26 mouse cellular contexts compared by ENCODE assay signal in the genomic region with DNA sequence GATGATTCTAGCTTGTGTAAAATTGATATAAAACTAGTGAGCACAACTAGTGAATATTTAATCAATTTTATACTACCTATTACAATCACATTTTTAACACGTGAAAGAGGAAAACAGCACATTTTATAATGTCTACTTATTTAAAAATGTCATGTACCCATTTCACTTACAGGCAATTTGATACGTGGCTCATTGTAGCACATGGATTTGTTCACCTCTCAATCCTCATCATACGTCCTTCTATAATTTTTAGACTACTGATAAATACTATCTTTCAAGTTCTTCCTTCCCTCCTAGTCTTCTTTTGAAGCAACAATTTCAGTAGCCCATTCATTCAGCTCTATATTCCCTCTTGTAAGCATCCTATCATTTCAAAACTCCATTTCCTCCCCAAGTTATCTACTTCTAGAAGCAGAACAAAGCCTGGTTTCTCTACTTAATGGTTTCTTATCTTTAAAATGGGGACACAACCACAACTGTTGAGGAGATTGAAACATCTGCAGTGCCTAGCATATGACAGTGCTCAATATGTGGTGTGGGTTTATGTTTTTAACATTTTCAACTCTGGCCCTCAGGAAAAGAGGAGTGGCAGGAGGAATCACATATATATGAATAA. TPM values are rescaled to one million over a fixed set of nuclear protein-coding genes. Genes with fewer than 3 reads are reported as not detected.
DNase-seq lines count a peak whose midpoint lies in the region; ATAC-seq and TF ChIP-seq lines count a peak whose summit lies in the region.
"Had no signal": no experiment of that assay in that cellular context is flagged by ENCODE, and none has a peak within 500 bp of the region (broad histone marks: within the 10 kb centered on the region; RNA-seq: fewer than 3 reads in every experiment).

No protein-coding gene starts in this region.

- no peaks in the 10 kb centered on the region for H3K9me3 ChIP-seq in liver, embryonic 12.5 days (replicated peaks)
- H3K9me3 ChIP-seq in liver, embryonic 14.5 days (ENCODE audit: control insufficient read depth, low read length) = no peaks in the 10 kb centered on the region
- H3K9me3 ChIP-seq: embryonic facial prominence, embryonic 10.5 days; embryonic facial prominence, embryonic 12.5 days; forebrain, embryonic 13.5 days; forebrain, embryonic 15.5 days; G1E had no signal

- no peaks in the 10 kb centered on the region for H3K4me1 ChIP-seq in liver, embryonic 12.5 days
- H3K4me1 ChIP-seq in liver, embryonic 14.5 days (replicated peaks; ENCODE audit: control insufficient read depth in 2 of 2, insufficient read depth in 2 of 2, low read length in 1 of 2) = no peaks in the 10 kb centered on the region
- H3K4me1 ChIP-seq: embryonic facial prominence, embryonic 10.5 days; embryonic facial prominence, embryonic 12.5 days; forebrain, embryonic 13.5 days; forebrain, embryonic 15.5 days had no signal

- H3K36me3 ChIP-seq in liver, embryonic 12.5 days = no peaks in the 10 kb centered on the region
- no peaks in the 10 kb centered on the region for H3K36me3 ChIP-seq in liver, embryonic 14.5 days (replicated peaks; ENCODE audit: control insufficient read depth, insufficient read depth, low read depth)
- H3K36me3 ChIP-seq: embryonic facial prominence, embryonic 10.5 days; embryonic facial prominence, embryonic 12.5 days; forebrain, embryonic 15.5 days; G1E had no signal

- no peak overlapping the region for H3K27ac ChIP-seq in liver, embryonic 12.5 days
- H3K27ac ChIP-seq in liver, embryonic 14.5 days = no peak overlapping the region
- H3K27ac ChIP-seq: embryonic facial prominence, embryonic 10.5 days; embryonic facial prominence, embryonic 12.5 days; forebrain, embryonic 13.5 days; forebrain, embryonic 15.5 days had no signal

- no peak overlapping the region for H3K4me3 ChIP-seq in liver, embryonic 12.5 days
- H3K4me3 ChIP-seq in liver, embryonic 14.5 days (ENCODE audit: insufficient read depth in 1 of 2, low read depth in 2 of 2, low read length in 2 of 2) = no peak overlapping the region
- H3K4me3 ChIP-seq: embryonic facial prominence, embryonic 10.5 days; embryonic facial prominence, embryonic 12.5 days; forebrain, embryonic 13.5 days; forebrain, embryonic 15.5 days had no signal

- DNase-seq in liver (no peak), MEL-GATA-1-ER (ENCODE audit: extremely low read depth, low read depth) (peak; percentile 71)
- no peak for DNase-seq in liver, embryonic 14.5 days (ENCODE audit: low read depth in 3 of 3, low spot score in 3 of 3)
- DNase-seq in left cerebral cortex, adult 11 months (ENCODE audit: low spot score) = no peak
- DNase-seq in spleen, adult 12 weeks (ENCODE audit: low spot score) = no peak
- DNase-seq: adrenal gland, adult 8-10 months; adrenal gland, postnatal 14 days; adrenal gland, postnatal 36 days; cerebellum, adult 11 months; cerebellum, adult 18-20 months; cerebellum, adult 8-10 months; cerebellum, adult 9-11 months; cerebellum, postnatal 14 days; cerebellum, postnatal 36 days; forebrain, postnatal 0 days had no signal

- WGBS in liver, embryonic 12.5 days (ENCODE audit: insufficient replicate concordance) = 48% methylated on average over 3 of the region's 3 CpGs
- 31% methylated on average over 3 of the region's 3 CpGs for WGBS in liver, embryonic 14.5 days (ENCODE audit: insufficient replicate concordance)

- no peak overlapping the region for H3K9ac ChIP-seq in liver, embryonic 12.5 days
- no peak overlapping the region for H3K9ac ChIP-seq in liver, embryonic 14.5 days (replicated peaks)
- H3K9ac ChIP-seq: embryonic facial prominence, embryonic 12.5 days; forebrain, embryonic 13.5 days; forebrain, embryonic 15.5 days; forebrain, postnatal 0 days had no signal

- no peak overlapping the region for H3K4me2 ChIP-seq in liver, embryonic 12.5 days
- H3K4me2 ChIP-seq in liver, embryonic 14.5 days (ENCODE audit: low read depth) = no peak overlapping the region
- H3K4me2 ChIP-seq: embryonic facial prominence, embryonic 12.5 days; forebrain, embryonic 13.5 days; forebrain, embryonic 15.5 days had no signal

- no peak for TF ChIP-seq CTCF in liver, embryonic 14.5 days (IDR thresholded peaks at IDR 0.05; ENCODE audit: low read depth)

- H3K27me3 ChIP-seq in liver, embryonic 12.5 days (replicated peaks) = no peaks in the 10 kb centered on the region
- no peaks in the 10 kb centered on the region for H3K27me3 ChIP-seq in liver, embryonic 14.5 days (ENCODE audit: control insufficient read depth, insufficient read depth, low read length)
- H3K27me3 ChIP-seq: CH12.LX; embryonic facial prominence, embryonic 12.5 days; forebrain, embryonic 13.5 days; forebrain, embryonic 15.5 days had no signal

- no peak; the same call in 1 of the 2 replicates for TF ChIP-seq EP300 in liver, embryonic 14.5 days (IDR thresholded peaks at IDR 0.05; ENCODE audit: low read depth)

- ATAC-seq in liver, embryonic 12.5 days = peak; percentile 46; the same call in 1 of the 2 replicates
- peak; percentile 13; the same call in 1 of the 2 replicates for ATAC-seq in liver, embryonic 14.5 days (ENCODE audit: insufficient read depth)
- peak; percentile 41 for ATAC-seq in megakaryocyte-erythroid progenitor cell, adult 5-6 weeks (replicated peaks; ENCODE audit: low FRiP score, low TSS enrichment, poor library complexity, severe bottlenecking)
- no peak for ATAC-seq in CD4-positive, CD25-positive, alpha-beta regulatory T cell, adult 4 months
- ATAC-seq: activated CD4-positive, CD25-positive, alpha-beta regulatory T cell, adult 4 months; forebrain, embryonic 13.5 days; forebrain, embryonic 15.5 days; forebrain, postnatal 0 days; Patski had no signal

RNA-seq across cellular contexts. Expression of a gene that starts 12.3 kb away (rescaled TPM):
- 1.1 and 1.2 TPM in 2 replicates for polyA plus RNA-seq in liver, embryonic 12.5 days (2016; fragmentation: Nextera tagmentation; extraction: Ambion mirVana)
- polyA plus RNA-seq in liver, embryonic 14.5 days (2012; rRNA removed) = 0.40 and 0.43 TPM in 2 replicates
- polyA plus RNA-seq in liver, embryonic 14.5 days (2014; fragmentation: Nextera tagmentation; extraction: Ambion mirVana) = 0.78 and 1.0 TPM in 2 replicates
- 0.64 TPM in 1 of 2 replicates, not detected in the other for total RNA-seq in megakaryocyte-erythroid progenitor cell, adult 5-6 weeks (2014; fragmentation: Nextera tagmentation)
- 0.08 TPM in 1 of 2 replicates, not detected in the other for total RNA-seq in megakaryocyte-erythroid progenitor cell, adult 5-6 weeks (2017)
- not detected for polyA plus RNA-seq in CD4-positive, CD25-positive, alpha-beta regulatory T cell, adult 4 months (2017; shearing (Covaris generic))
- polyA plus RNA-seq: activated CD4-positive, CD25-positive, alpha-beta regulatory T cell, adult 4 months; embryonic facial prominence, embryonic 12.5 days; forebrain, embryonic 15.5 days; G1E had no signal
